Mouse (Mus musculus) brain, adult 2 months (tissue): ENCODE measurements around the gene Tnfaip6.
"Not testable (repeated sequence)": the region's sequence is repeated elsewhere in the genome, so short reads cannot be mapped to it uniquely, and the experiment has no call there.

Experiments used
- DNase-seq: peaks from one replicate; pipeline ENCODE4 v3.0.0; 2011; ENCODE audit warnings: low read depth, low spot score

The Tnfaip6 gene

DNA sequence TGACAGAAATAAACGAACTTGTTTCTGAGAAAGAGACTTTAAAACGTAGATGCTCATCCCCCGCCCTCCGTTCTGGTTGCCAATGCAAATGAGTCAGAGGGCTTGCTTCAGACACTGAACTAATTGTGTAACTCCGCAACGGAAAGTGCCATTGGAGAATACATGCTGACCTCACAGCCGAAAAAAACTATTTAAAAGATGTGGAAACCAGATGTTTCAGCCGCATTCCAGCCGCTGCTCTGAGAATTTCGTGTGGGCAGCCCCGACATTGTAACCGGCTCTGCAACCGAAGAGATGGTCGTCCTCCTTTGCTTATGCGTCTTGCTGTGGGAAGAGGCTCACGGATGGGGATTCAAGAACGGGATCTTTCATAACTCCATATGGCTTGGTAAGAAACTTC is at the start of gene Tnfaip6:
Gene Tnfaip6 (plus strand): TSS at position 128 of the 400 bp plus-strand sequence.
- peak; percentile 80 for DNase-seq

DNA sequence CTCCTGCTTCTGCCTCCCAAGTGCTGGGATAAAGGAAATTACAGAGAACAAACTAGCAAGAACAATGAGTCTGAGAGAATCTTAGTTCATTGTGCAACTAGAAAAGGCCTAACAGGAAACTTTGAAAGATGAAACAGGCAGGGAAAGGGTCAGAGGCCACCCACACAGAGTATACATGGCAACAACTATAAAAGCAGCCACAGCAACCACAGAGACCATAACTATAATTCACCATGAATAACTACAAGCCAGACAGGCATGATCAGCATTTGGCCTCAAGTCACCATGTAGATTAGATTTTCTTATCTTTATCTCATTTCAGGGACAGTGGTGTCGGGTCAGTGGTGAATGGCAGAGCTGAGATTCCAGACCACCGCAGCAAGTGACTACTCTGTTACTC is 48.2 kb upstream of the Tnfaip6 start:
- DNase-seq, result no peak

DNA sequence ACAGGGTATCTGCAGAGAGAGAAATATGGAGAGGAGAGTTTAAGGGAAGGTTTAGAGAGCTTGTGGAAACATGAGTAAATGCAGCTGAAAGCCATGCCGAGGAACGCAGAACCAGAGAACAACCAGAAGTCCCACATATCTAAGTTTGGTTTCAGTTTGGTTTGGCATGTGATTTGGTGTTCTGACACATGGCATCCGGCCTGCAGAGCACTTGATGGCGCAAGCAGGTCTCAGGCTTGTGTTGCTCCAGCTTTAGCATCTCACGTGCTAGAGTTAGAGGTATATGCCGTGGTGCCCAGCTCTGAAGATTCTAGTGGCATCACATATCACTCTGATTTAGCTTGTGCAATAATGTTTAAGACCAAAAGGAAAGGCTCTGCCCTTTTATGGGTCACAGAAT is 46.4 kb upstream of the Tnfaip6 start:
- DNase-seq, result no peak

- DNase-seq, result peak; percentile 72
Measured at GRCm38 (mm10) chr2:51999996-52000395, 37.8 kb upstream of the Tnfaip6 start.

GRCm38 (mm10) chr2:52001521-52001920 is 36.3 kb upstream of the Tnfaip6 start:
- DNase-seq, result no peak

DNA sequence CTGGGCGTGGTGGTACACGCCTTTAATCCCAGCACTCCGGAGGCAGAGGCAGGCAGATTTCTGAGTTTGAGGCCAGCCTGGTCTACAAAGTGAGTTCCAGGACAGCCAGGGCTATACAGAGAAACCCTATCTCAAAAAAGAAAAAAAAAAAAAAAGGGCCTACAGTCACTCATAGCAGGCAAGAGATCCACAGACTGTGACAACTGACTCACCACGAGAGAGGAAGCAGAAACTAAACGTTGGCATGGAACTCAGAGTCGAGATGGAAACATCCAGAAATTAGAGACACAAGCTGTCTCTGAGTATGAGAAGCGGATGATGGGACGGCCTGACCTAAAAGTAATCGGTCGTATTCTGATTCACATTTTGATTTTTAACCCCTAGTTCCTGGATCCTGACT is 35.5 kb upstream of the Tnfaip6 start:
- not testable (repeated sequence) for DNase-seq

DNA sequence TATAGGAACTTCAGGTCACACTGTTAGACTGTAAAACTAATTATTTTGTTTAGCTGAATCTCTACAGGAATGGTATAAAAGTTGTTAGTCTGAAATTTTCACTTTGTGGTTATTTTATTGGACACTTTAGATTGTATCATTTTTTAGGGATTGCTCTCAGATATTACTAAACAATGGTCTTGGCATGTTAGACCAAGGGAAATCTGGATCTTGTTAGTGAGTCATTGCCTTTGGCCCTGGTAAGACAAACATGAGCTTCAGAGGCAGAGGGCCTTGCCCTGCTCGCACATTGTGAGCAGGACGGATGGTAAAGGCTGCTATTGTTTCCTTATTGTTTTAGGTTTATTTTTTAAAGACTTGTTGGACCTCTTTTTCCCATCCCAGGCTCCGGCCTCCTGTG is 31.4 kb upstream of the Tnfaip6 start:
- DNase-seq, result no peak

DNA sequence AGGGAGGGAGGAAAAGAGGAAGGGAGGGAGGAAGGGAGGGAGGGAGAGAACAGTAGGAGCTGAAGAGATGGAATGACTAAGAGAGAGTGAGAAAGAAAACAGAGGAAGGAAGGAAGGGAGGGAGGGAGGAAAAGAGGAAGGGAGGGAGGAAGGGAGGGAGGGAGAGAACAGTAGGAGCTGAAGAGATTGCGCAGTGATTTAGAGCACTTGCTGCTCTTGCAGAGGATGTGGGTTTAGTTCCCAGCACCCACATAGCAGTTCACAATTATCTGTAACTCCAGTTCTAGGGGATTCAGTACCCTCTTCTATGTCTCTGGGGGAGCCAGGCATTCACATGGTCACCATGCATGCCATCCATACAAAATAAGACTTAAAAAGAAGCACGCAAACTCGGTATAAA is 26.0 kb upstream of the Tnfaip6 start:
- not testable (repeated sequence) for DNase-seq

GRCm38 (mm10) chr2:52013306-52013820 is 24.4 kb upstream of the Tnfaip6 start:
- peak; percentile 93 for DNase-seq

- DNase-seq, result no peak
Measured at GRCm38 (mm10) chr2:52016361-52016760, 21.4 kb upstream of the Tnfaip6 start.

DNA sequence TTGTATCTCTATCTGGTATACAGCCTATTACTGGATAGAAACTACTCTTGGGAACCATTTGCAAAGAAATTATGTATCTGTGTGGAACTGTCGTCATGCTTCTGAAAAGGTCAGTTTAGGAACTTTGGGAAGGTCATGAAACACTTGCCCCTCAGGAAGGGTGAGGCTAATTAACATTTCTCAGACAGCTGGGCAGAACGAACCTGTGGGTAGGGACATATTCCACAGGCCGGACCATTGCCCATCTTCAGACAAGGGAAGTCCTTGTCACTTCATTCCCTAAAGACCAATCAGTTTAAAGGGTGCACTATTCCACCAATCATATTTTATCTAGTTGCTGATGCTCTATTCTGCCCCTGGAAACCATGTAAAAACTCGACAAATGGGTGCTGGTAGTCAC is 10.7 kb upstream of the Tnfaip6 start:
- no peak for DNase-seq

DNA sequence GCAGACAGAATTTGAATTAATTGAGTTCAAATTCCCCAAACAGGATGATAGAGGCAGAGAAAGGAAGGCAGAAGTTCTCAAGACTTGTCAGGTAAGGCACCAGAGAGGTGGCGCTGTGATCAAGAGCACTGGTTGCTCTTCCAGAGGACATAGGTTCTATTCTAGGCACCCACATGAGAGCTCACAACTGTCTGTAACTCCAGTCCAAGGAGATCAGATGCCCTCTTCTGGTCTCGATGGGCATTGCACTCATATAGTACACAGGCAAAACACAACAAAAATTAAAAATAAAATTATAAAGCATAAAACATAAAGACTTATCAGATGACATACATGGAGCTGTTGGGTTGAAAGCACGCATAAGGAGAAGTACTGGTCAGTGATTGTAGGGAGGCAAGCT is 8.4 kb upstream of the Tnfaip6 start:
- no peak for DNase-seq

DNA sequence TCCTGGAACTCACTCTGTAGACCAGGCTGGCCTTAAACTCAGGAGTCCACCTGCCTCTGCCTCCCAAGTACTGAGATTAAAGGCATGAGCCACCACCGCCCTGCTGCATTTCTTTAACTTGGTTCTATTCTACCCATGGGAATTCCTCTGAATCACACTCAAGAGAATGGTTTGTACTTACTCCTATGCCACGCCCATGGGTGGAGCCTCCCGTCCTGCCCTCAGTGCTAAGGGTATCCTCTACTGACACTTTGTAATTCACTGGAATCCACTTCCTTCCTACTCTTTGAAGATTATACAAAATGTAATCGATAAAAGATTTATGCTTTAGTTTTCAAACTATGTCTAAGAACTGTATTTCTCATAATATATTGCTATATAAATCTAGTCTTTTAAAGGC is 6.3 kb upstream of the Tnfaip6 start:
- DNase-seq, result no peak

DNA sequence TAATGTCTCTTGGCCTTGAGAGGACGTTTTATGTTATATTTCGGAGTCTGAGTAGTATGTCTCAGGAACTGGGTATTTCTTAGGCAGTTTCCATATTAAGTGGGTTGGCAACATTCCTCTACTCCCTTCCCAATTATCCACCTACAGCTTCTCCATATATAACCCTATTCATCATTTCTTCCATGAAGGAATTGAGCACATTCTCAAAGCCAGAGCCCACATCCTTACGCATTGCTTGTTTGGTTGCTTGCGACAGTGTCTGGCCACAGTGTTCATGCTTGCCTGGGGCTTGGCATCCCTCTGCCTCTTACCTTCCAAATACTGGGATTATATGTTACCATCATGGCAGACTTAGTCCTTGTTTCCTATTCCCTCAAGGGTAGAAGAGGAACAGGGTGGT is 3.2 kb upstream of the Tnfaip6 start:
- peak; percentile 61 for DNase-seq

GRCm38 (mm10) chr2:52035144-52035543 is 2.7 kb upstream of the Tnfaip6 start:
- DNase-seq, result peak; percentile 44

GRCm38 (mm10) chr2:52036929-52037595 is 747 bp upstream of the Tnfaip6 start:
- no peak for DNase-seq

- DNase-seq, result no peak
Measured at GRCm38 (mm10) chr2:52038558-52038957, 749 bp downstream of the Tnfaip6 start.

DNA sequence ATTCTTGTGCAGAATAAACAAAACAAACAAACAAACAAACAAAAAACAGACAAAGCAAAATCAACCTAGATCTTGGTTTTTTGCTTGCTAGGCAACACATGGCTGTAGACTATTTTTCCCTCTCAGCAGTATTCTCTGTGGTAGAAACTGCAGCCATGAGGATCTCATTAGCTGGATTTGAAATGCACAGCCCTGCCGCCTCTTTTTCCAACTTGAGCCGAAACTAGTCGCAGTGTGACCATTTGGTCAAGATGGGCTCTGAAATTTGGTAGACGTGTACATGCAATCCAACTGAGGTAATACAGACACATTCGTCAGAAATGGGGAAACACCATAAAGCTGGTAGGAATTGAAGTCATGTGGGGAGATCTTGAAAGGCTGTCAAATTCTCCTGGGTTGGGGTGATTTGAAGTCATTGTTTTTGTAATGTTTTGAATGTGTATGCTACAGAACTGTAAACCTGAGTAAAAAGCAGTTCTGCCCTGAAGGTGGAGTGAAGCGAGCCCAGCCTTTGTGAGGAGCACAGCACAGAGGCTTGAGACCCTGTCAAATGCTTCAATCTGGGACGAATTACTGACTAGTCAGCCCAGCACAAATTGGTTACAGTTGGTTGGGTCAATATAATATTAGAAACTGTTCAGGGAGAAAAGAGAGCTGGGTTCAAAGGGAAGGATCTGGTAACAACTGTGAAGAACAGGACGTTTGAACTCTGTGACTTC is 1.4 kb downstream of the Tnfaip6 start:
- DNase-seq, result no peak

- DNase-seq, result no peak
Measured at GRCm38 (mm10) chr2:52042132-52042531, 4.3 kb downstream of the Tnfaip6 start.

DNA sequence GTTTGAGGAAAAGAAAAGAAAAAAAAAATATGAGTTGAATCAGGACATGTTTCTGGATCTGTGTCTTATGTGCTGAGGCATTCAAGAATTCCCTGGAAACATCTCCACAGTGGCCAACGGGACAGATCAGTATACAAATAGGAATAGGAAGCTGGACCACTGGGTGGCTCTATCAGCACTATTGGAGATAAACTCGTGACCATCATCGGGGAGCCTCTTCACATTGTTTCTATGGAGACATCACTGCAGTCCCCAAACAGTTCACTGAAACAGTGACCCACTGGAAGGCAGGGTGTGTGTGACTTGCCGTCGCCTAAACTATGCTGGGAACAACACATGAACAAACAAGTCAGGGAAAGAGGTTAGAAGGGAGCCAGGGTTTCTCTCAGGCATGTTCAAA is 4.9 kb downstream of the Tnfaip6 start:
- peak; percentile 79 for DNase-seq

- DNase-seq, result peak; percentile 73
Measured at GRCm38 (mm10) chr2:52043485-52043884, 5.7 kb downstream of the Tnfaip6 start.

- DNase-seq, result no peak
Measured at GRCm38 (mm10) chr2:52046032-52046431, 8.2 kb downstream of the Tnfaip6 start.

- no peak for DNase-seq
Measured at GRCm38 (mm10) chr2:52050823-52051222, 13.0 kb downstream of the Tnfaip6 start.
